Mouse (Mus musculus) liver, embryonic 15.5 days (tissue): ENCODE measurements around the gene Arhgef28. TPM values are rescaled to one million over a fixed set of nuclear protein-coding genes. Genes with fewer than 3 reads are reported as not detected.

Source experiments
- ATAC-seq: fragments of 200-750 bp; cut with Nextera tagmentation; 2 replicates; pipeline ENCODE4 v1.8.0; 2017; ENCODE audit warnings: moderate number of reproducible peaks, mild to moderate bottlenecking, moderate library complexity; ENCODE audit not compliant: insufficient read depth
- H3K27ac ChIP-seq: fragments of 300-500 bp; sonication (generic); replicated peaks from 2 replicates; pipeline ENCODE4 v1.5.1; 2015; ENCODE audit warnings: mild to moderate bottlenecking, inconsistent platforms
- H3K27me3 ChIP-seq: fragments of 300-500 bp; sonication (generic); 2 replicates; pipeline ENCODE4 v1.6.1; 2015; ENCODE audit warnings: mild to moderate bottlenecking, inconsistent platforms
- H3K36me3 ChIP-seq: fragments of 300-500 bp; sonication (generic); replicated peaks from 2 replicates; pipeline ENCODE4 v1.6.1; 2015; ENCODE audit warnings: moderate library complexity, mild to moderate bottlenecking, inconsistent platforms
- H3K4me1 ChIP-seq: fragments of 300-500 bp; sonication (generic); replicated peaks from 2 replicates; pipeline ENCODE4 v1.6.1; 2015; ENCODE audit warnings: inconsistent platforms
- H3K4me2 ChIP-seq: fragments of 300-500 bp; sonication (generic); 2 replicates; pipeline ENCODE4 v1.6.1; 2015; ENCODE audit warnings: moderate library complexity, mild to moderate bottlenecking, inconsistent platforms
- H3K4me3 ChIP-seq: fragments of 300-500 bp; sonication (generic); replicated peaks from 2 replicates; pipeline ENCODE4 v1.5.1; 2015; ENCODE audit warnings: mild to moderate bottlenecking, inconsistent platforms
- H3K9ac ChIP-seq: fragments of 300-500 bp; sonication (generic); 2 replicates; pipeline ENCODE4 v1.6.1; 2015; ENCODE audit warnings: moderate library complexity, mild to moderate bottlenecking, inconsistent platforms
- H3K9me3 ChIP-seq: fragments of 300-500 bp; sonication (generic); replicated peaks from 2 replicates; pipeline ENCODE4 v1.6.1; 2016; ENCODE audit warnings: inconsistent platforms
- WGBS: fragments of 180-500 bp; shearing (Covaris S2); methylation state at CpG from one replicate; pipeline ENCODE4 v1.1.7; 2015; ENCODE audit warnings: mixed read lengths; ENCODE audit not compliant: insufficient replicate concordance; 5-methylcytosine and 5-hydroxymethylcytosine counted together
- polyA plus RNA-seq: library from polyadenylated mRNA; unstranded; fragments of >200 nt; fragmentation: Nextera tagmentation; extraction: Ambion mirVana; gene quantifications from 2 replicates; pipeline ENCODE4 v1.2.1, GENCODE M21; 2015

Arhgef28 gene
- polyA plus RNA-seq, 1 experiment from 2014 or later, result 0.60 TPM

DNA sequence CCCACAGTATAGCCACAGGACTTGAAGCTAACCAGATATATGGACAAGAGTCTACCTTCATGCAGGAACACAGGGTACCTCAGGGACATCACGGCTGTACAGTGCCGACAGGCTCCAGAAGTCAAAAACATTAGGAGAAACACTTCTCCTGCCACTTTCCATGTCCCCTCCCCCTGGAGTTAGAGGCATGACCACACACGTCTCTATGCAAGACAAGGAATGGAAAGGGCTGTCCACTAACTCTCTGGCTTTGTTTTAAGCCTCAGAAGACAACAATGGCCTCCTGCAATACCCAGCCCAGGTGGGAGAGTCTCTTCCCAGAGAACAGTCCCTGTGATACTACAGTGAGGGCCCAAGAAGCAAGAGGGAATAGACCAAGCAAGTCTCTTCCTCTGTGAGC, 191.3 kb downstream of the Arhgef28 start:
- Histone ChIP-seq H3K36me3 (no peaks in the 10 kb centered on the region), H3K4me1 (no peaks in the 10 kb centered on the region), H3K9me3 (no peaks in the 10 kb centered on the region), H3K27me3 (peaks cover 27% of the 10 kb centered on the region), H3K4me2 (no peak overlapping the region), H3K9ac (no peak overlapping the region), H3K4me3 (no peak overlapping the region), H3K27ac (no peak overlapping the region)
- ATAC-seq, result no peak
- WGBS, result 74% methylated on average over 3 of the region's 3 CpGs

DNA sequence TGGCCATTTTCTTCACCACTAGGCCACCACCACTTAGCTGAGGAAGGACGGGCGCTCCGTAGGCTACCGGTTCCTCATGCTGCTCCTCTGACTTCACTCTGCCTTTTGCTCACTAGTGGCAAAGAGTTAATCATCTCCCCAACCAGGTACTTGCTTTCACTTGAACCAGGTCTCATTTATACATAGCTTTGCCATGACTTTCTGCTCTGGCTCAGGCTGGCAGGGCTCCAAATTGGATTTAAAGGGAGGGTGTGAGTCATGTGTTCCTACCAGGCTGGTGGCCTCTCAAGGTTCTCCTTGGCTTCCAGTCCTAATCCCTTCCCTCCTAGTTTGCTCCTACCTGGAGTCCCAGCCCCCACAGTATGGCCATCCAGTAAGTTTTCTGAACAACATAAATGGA, 192.5 kb downstream of the Arhgef28 start:
- Histone ChIP-seq H3K36me3 (no peaks in the 10 kb centered on the region), H3K4me2 (no peak overlapping the region), H3K9me3 (no peaks in the 10 kb centered on the region), H3K4me1 (no peaks in the 10 kb centered on the region), H3K4me3 (no peak overlapping the region), H3K9ac (no peak overlapping the region), H3K27me3 (peaks cover 27% of the 10 kb centered on the region), H3K27ac (no peak overlapping the region)
- no peak for ATAC-seq
- WGBS, result 84% methylated on average over 4 of the region's 4 CpGs

DNA sequence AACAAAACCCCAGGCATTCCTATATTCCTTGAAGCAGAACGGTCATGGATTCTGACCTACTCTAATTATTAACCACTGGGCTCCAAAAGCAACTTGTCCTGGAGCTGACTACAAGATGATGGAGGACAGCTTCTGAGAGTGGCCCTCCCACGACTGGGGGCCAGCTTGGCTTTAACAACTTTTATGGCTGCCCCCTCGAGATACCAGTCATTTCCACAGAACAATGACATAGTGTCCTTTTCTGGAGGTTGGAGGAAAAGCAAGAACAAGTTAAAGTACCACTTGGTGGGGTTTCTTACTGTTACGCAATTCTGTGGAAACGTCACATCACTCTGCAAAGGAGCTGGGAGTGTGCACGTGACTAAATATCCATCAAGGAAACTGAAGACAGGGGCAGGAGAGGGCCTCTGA, 194.3 kb downstream of the Arhgef28 start:
- no peak overlapping the region for H3K9ac ChIP-seq
- H3K9me3 ChIP-seq, result no peaks in the 10 kb centered on the region
- H3K36me3 ChIP-seq, result no peaks in the 10 kb centered on the region
- no peaks in the 10 kb centered on the region for H3K4me1 ChIP-seq
- peaks cover 22% of the 10 kb centered on the region for H3K27me3 ChIP-seq
- no peak for ATAC-seq
- H3K4me3 ChIP-seq, result no peak overlapping the region
- H3K4me2 ChIP-seq, result no peak overlapping the region
- H3K27ac ChIP-seq, result no peak overlapping the region
- WGBS, result 38% methylated on average over 6 of the region's 6 CpGs

DNA sequence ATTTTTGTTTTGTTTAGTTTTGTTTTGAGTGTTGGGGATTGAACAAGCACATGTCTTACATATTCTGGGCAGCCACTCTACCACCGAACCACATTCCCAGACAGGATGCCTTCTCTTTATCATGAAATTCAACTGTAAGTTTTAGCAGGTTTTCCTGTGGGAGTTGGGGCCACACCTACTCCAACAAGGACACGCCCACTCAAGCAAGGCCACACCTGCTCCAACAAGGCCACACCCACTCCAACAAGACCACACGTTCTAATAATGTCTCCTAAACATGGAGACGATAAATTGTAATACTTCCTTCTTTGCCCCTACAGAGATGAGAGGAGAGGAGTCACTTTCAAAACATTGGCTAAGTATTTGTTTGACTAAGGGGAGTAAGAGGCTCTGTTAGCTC, 197.2 kb downstream of the Arhgef28 start:
- Histone ChIP-seq H3K9me3 (no peaks in the 10 kb centered on the region), H3K4me1 (no peaks in the 10 kb centered on the region), H3K9ac (no peak overlapping the region), H3K27ac (no peak overlapping the region), H3K4me2 (no peak overlapping the region), H3K36me3 (no peaks in the 10 kb centered on the region), H3K4me3 (no peak overlapping the region), H3K27me3 (no peaks in the 10 kb centered on the region)
- WGBS, result 37% methylated on average over 4 of the region's 4 CpGs
- no peak for ATAC-seq

DNA sequence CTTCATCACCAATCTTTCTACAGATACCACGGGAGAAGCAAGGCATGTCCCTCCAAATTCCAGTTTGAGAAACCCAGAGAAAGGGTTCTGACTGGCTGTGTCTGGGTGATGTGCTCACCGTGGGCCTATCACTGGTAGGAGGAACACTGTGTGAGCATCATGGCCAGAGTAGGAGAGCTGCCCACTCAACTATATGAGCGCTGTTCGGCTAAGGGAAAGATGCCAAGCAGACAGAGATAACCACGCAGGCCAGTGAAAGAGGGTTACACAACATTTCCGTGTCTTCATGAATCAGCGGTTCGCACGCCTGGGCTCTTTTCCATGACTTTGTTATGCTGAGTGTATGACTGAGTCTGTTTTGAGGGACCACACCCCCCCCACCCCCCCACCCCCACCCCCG, 197.7 kb downstream of the Arhgef28 start:
- WGBS, result 59% methylated on average over 10 of the region's 10 CpGs
- ATAC-seq, result no peak
- Histone ChIP-seq H3K4me3 (no peak overlapping the region), H3K27me3 (no peaks in the 10 kb centered on the region), H3K4me1 (no peaks in the 10 kb centered on the region), H3K9me3 (no peaks in the 10 kb centered on the region), H3K27ac (no peak overlapping the region), H3K9ac (no peak overlapping the region), H3K36me3 (no peaks in the 10 kb centered on the region), H3K4me2 (no peak overlapping the region)

DNA sequence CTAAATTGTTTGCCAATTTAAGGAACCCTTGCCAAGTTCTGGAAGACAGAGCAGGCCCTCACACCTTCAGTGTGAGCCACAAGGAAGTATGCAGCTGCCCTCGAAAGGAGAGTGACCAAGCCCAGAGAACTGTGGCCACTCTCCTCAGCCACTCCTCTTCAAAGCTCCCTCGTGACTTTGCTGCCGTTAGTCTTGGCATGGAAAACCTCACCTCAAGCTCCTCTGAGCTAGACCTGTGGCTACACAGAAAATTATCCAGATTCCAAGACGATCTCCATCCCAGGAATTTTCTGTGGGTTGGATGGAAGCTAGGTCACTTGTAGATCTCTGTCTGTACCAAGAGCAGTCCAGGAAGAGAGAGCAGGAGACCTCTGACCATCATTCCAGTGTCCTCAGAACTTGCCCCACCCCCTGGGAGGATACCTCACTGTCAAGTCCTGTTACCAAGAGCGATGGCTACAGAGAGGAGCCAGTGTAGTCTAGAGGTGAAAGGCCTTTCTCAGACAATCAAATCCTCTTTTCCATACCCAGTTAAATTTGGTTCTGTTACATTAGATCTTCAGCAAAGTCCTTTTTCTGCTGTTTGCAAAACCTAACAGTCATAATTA, 200.5 kb downstream of the Arhgef28 start:
- no peaks in the 10 kb centered on the region for H3K9me3 ChIP-seq
- H3K4me3 ChIP-seq, result no peak overlapping the region
- H3K4me2 ChIP-seq, result no peak overlapping the region
- no peaks in the 10 kb centered on the region for H3K36me3 ChIP-seq
- no peaks in the 10 kb centered on the region for H3K27me3 ChIP-seq
- WGBS, result 56% methylated on average over 5 of the region's 5 CpGs
- H3K4me1 ChIP-seq, result no peaks in the 10 kb centered on the region
- H3K27ac ChIP-seq, result no peak overlapping the region
- no peak for ATAC-seq
- no peak overlapping the region for H3K9ac ChIP-seq

DNA sequence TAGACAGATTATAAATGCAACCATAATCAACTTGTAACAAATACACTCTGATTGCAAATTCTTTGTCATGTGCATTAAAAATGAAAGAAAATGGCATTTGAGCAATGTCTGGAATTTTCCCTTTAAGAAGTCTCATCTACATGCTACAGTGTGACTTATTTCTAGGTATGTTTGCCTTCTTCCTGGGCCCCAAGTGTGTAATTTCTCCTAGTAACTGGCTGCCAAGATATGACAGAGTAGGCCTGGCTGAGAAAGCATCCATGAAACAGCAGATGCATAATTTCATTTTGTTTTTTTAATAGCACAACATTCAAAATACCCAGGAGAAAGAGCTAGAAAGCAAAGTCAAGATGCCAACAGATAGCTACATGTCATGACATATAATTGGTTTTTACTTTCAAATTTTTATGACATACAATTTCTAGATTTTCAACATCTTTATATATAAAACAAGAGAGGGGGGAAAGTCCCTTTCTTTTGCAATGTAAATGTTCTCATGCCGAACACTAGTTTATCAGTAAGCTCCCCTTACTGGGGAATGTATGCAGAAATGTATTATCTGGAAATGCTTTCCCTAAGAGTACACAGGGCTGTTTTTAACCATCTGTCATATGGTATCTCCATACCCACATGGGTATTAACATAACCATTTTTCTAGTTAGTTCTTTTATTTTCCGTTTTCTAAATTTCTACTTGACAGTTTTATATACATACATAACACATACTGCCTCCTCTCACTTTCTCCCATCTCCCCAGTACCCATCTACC, 201.4 kb downstream of the Arhgef28 start:
- no peak overlapping the region for H3K4me2 ChIP-seq
- no peak for ATAC-seq
- no peaks in the 10 kb centered on the region for H3K36me3 ChIP-seq
- no peak overlapping the region for H3K27ac ChIP-seq
- no peaks in the 10 kb centered on the region for H3K27me3 ChIP-seq
- H3K4me3 ChIP-seq, result no peak overlapping the region
- 62% methylated on average over 2 of the region's 2 CpGs for WGBS
- H3K9me3 ChIP-seq, result no peaks in the 10 kb centered on the region
- no peaks in the 10 kb centered on the region for H3K4me1 ChIP-seq
- no peak overlapping the region for H3K9ac ChIP-seq

DNA sequence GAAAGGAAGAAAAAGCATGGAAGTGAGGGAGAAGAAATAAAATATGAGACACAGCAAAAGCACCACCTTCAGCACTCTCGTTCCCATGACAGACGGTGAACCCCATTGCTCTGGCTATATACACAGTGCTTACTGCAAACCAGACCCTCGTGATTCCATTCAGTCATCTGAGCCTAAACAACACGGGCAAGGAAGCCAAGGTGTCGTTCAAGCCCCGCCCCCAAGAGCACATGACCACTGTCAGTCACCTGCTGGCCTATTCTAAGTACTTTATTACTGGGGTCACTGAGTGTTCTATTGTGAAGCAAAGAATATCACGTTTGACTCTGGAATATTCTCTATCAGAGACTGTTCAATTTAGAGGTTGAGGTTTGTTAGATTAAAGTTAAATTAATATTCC, 202.5 kb downstream of the Arhgef28 start:
- no peak for ATAC-seq
- H3K4me3 ChIP-seq, result no peak overlapping the region
- no peaks in the 10 kb centered on the region for H3K36me3 ChIP-seq
- H3K9ac ChIP-seq, result no peak overlapping the region
- no peaks in the 10 kb centered on the region for H3K27me3 ChIP-seq
- no peak overlapping the region for H3K27ac ChIP-seq
- H3K4me2 ChIP-seq, result no peak overlapping the region
- H3K4me1 ChIP-seq, result no peaks in the 10 kb centered on the region
- WGBS, result 41% methylated on average over 7 of the region's 7 CpGs
- no peaks in the 10 kb centered on the region for H3K9me3 ChIP-seq

DNA sequence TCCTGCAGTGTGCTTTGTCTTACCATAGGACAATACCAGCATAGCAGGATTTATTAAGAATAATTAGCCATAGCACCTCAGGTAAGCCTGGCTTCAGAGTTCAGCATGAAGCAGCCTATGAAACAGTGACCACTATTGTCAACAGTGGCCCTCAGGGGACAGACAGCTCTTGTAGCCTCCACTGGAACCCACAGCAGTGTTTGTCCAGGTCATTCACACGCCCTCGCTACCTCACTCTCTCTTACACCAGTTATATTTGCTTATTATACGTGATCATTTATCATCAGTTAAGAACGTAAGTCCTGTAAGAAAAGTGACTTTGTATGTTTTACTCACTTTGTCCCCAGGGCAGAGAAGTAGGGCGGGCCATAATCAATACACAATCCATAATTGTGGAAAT, 203.6 kb downstream of the Arhgef28 start:
- 60% methylated on average over 5 of the region's 5 CpGs for WGBS

DNA sequence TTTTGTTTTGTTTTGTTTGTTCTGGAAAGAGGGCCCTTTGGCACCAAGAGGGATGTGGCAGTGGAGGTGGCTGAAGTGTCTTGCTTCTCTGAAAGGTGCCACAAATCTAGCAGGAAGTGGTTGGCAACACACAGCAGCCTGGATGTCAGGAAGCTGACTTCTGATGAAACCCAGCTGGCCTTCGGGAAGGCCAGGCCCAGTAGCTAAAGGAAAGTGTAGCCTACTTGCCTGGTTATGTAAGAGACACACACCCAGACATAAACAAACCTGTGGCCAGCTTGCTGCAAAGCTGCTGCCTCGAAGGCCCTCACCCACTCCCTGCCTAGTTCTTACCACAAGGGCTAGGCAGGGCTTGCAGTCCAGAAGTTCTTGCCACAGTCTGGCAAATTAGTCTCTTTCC, 204.1 kb downstream of the Arhgef28 start:
- 25% methylated on average over 2 of the region's 2 CpGs for WGBS
- Histone ChIP-seq H3K4me3 (no peak overlapping the region), H3K9ac (no peak overlapping the region), H3K4me2 (no peak overlapping the region), H3K27me3 (no peaks in the 10 kb centered on the region), H3K9me3 (no peaks in the 10 kb centered on the region), H3K36me3 (no peaks in the 10 kb centered on the region), H3K4me1 (no peaks in the 10 kb centered on the region), H3K27ac (no peak overlapping the region)
- ATAC-seq, result no peak

More for the DNA sequence above, 203.6 kb downstream of the Arhgef28 start:
- H3K27me3 ChIP-seq, result no peaks in the 10 kb centered on the region
- H3K4me2 ChIP-seq, result no peak overlapping the region
- H3K9me3 ChIP-seq, result no peaks in the 10 kb centered on the region
- H3K4me3 ChIP-seq, result no peak overlapping the region
- ATAC-seq, result no peak
- H3K9ac ChIP-seq, result no peak overlapping the region
- no peaks in the 10 kb centered on the region for H3K36me3 ChIP-seq
- no peak overlapping the region for H3K27ac ChIP-seq
- H3K4me1 ChIP-seq, result no peaks in the 10 kb centered on the region

DNA sequence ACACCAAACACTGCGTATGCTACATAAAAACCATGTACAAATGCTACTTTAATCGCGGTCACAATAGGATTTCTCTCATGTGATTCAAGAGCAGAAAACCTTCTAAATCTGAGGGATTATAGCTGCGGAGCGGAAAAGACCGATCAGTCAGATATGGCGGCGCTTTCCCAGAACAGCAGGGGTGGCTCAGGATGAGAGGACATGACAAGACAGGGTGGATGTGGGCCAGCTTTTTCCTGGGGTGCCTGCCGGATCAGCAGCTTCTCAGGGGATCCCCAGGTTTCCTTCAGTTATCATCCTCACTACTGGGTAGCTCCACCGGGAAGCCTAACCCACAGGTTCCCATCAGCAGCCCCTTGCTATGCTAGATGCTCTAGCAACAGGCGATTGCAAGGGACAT, 204.5 kb downstream of the Arhgef28 start:
- no peak for ATAC-seq
- no peak overlapping the region for H3K4me3 ChIP-seq
- H3K27ac ChIP-seq, result no peak overlapping the region
- H3K4me1 ChIP-seq, result no peaks in the 10 kb centered on the region
- 69% methylated on average over 11 of the region's 11 CpGs for WGBS
- no peak overlapping the region for H3K4me2 ChIP-seq
- H3K9me3 ChIP-seq, result no peaks in the 10 kb centered on the region
- no peak overlapping the region for H3K9ac ChIP-seq
- H3K27me3 ChIP-seq, result no peaks in the 10 kb centered on the region
- no peaks in the 10 kb centered on the region for H3K36me3 ChIP-seq

DNA sequence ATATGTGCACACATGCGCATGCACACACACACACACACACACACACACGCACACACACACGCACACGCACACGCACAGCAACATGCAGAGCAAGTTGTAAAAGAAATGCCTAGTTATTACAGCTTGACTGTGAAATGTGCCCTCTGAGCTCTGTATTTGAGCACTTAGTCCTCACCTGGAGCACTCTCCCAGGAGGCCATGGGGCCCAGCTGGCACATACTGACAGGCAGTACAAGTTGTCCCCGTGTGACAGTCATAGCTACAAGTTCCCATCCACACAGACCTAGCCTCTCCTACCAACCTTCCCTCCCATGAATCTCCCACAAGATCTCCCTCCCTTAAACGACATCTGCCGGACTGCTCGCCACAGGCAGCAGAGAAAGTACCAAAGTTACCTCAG, 205.4 kb downstream of the Arhgef28 start:
- H3K4me3 ChIP-seq, result no peak overlapping the region
- no peak for ATAC-seq
- H3K4me2 ChIP-seq, result no peak overlapping the region
- no peaks in the 10 kb centered on the region for H3K4me1 ChIP-seq
- no peaks in the 10 kb centered on the region for H3K27me3 ChIP-seq
- H3K9ac ChIP-seq, result no peak overlapping the region
- H3K36me3 ChIP-seq, result no peaks in the 10 kb centered on the region
- 80% methylated on average over 9 of the region's 9 CpGs for WGBS
- no peaks in the 10 kb centered on the region for H3K9me3 ChIP-seq
- no peak overlapping the region for H3K27ac ChIP-seq
